Mouse (Mus musculus) ovary, adult 18-20 months (tissue): Measurements from ENCODE around the gene Psmc3.
"Not testable (repeated sequence)": the region's sequence is repeated elsewhere in the genome, so short reads cannot be mapped to it uniquely, and the experiment has no call there.

Experiments
- DNase-seq: peaks from one replicate; pipeline ENCODE4 v3.0.0; 2022; ENCODE audit warnings: low spot score, mixed read lengths

The Psmc3 gene

DNA sequence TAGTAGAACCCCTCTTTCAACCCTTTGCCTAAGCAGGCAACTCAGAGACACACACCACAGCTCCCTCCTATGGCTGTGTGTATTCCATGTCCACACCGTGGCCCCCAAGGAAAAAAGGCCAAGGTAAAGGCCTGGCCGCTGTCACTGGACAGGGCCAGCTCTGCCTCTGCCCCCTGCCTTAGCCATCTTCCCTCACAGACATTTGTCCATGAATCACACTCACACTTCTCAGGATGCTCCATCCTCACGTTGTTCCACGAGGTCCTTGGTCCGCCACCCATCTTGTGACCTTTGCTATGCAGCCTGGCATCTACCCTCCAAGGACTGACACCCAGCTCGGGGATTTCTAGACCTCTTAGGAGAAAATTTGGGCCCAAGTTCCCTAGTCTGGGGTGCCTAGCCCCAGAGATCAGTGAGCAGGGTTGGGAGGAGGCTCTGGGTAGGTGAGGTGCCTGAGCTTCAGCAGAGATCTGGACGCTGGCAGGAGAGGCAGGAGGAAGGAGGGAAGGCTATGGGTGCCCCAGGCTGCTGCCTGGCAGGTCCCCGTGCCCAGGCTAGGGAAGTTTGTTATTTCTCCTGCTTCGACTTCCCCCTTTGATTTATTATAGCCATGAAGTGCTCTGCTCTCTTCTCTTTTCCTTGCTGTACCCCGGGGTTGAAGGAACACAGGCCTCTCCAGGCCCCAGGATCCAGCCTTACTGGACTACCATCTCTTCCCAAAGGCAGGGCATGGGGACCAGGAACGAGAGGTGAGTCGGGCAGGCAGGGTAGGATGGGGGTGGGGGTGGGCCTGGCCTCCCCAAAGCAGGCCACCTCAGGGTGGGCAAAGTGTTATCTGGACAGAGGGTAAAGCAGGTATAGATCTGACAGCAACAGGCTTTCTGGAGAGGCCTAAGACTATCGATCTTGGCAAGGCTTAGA lies 28.2 kb downstream of the Psmc3 start, which contains the start of gene Spi1:
TSS of gene Spi1 (plus strand) at position 616 of the 921 bp plus-strand sequence.
- no peak for DNase-seq

DNA sequence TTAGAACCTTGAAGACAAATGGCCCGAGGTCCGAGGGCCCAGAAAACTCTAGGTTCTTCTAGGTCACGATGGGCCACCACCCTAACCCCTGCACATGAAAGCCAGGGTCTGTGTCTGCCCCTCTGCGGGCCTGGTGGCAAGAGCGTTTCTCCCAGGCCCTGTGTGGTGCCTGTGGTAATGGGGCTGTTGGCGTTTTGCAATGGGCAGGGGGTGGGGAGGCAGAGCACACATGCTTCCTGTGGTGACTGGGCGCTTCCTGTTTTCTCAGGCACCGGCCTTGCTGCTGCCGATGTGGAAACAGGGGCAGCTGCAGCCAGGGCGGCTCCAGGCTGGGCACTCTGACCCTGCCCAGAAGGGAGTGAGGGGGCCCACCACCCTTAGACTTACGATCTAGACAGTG lies 29.0 kb downstream of the Psmc3 start:
- DNase-seq = no peak

DNA sequence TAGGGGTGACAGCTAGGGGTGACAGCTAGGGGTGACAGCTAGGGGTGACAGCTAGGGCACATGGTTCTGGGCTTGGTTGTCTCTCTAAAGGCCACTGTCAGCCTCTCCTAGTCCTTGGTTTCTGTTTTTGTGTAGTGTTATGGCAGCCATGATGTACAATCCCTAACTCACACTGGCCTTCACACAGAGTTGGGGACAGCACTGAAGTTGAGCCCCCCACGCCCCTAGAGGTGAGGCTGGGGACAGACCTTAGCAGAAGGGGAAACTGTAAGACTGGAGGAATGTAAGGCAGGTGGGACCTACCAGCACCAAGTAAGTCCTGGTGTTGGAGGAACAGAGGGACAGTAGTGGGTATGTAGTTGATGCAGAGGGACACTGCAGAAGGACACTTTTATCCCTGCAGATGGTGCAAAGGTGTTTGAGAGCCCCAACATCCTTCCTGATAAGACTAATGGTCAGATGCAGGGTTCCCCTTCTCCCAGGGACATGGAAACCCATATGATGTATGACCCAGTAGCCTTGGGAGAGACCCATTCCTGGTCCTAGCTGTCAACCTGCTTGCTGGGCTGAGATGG lies 29.6 kb downstream of the Psmc3 start:
- no peak for DNase-seq

DNA sequence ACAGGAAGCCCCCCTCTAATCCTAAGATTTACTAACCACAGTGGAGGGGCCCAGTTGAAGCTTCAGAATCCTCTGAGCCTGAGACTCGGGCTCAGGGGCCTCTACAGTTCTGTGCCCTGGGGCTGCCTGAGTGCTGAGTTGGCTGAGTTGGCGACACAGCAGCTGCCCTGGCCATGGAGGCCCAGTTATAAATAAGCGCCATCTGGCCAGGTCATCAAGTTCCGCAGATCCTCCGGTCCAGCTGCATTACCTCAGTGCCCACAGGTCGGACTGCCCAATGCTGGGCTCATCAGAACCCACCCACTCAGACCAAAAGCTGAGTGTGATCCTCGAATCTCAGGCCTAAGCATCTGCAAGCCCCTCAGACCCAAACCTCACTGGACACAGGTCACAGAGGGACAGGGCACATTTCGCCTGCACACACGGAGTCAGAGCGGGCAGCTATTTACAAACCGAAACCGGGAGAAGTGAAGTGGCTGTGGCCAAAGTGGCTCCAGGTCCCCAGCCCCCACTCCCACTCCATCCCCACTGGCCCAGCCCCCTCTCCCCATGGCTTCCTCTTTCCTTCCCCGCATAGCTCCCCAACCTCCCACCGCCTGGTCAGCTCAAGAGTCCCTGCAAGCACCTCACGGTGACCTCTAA lies 30.5 kb downstream of the Psmc3 start:
- DNase-seq = no peak

DNA sequence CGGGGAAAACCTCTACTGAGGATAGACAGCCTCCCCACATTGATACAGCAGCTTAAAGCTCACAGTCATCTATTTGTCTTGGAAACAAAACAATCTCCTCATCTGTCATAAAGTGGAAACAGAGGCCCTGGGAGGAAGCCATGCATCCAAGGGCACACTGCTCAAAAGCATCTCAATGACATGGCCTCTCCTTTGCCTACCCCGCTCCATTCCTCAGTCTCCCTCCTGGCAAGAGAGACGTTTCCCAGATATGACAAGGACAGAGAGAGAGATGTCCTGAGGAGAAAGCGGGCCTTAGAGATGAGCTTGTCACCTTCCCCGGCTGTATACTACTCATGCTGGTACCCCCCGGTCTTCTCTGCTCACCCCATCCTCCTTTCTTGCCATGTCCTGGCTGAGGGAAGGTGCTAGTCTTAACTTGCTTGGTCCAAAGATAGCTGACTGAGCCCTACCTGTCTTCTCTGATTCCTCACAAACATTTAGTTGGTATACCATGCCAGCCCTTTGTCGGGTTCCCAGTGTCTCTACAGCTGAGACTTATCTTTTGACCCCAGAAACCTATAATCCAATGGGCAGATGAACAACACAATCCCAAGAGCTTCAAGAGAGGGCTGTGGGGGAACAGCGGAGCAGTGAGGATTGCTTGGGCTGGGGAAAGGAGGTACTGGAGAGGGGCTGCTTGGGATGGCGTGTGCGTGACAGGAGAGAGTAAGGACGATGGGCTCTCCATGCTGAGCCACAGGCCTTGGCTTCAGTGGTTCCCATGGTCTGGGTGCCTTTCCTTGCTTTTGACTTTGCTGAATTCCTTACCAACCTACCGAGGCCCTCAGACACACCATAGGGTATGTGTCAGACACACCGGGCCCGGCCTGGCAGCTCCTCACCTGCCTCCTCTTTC lies 31.9 kb downstream of the Psmc3 start:
- no peak for DNase-seq

GRCm38 (mm10) chr2:91086392-91087237 lies 32.8 kb downstream of the Psmc3 start:
- no peak for DNase-seq

GRCm38 (mm10) chr2:91087453-91087852 lies 33.6 kb downstream of the Psmc3 start:
- DNase-seq = no peak

- DNase-seq = no peak
Measured at GRCm38 (mm10) chr2:91088987-91089386, 35.2 kb downstream of the Psmc3 start.

DNA sequence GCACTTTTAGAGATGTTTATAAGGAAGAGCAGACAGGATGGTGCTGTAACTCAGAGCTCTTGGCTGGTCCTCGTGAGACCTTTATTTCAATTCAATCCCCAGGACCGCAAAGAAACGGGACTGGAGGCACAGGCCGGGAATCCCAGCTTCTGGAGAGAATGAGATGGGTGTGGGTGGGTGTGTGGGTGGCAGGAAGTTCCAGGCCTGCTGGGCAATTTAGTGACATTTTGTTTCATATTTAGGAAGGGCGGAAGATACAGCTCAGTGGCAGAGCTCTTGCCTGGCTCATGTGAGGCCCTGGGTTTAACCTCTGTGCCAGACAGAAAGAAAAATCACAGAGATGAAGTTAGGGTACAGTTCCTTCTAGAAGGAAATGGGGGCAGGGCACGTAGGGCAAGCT lies 36.4 kb downstream of the Psmc3 start:
- DNase-seq = no peak

GRCm38 (mm10) chr2:91090827-91091226 lies 37.0 kb downstream of the Psmc3 start:
- no peak for DNase-seq

GRCm38 (mm10) chr2:91096524-91096923 lies 42.7 kb downstream of the Psmc3 start:
- DNase-seq = no peak

DNA sequence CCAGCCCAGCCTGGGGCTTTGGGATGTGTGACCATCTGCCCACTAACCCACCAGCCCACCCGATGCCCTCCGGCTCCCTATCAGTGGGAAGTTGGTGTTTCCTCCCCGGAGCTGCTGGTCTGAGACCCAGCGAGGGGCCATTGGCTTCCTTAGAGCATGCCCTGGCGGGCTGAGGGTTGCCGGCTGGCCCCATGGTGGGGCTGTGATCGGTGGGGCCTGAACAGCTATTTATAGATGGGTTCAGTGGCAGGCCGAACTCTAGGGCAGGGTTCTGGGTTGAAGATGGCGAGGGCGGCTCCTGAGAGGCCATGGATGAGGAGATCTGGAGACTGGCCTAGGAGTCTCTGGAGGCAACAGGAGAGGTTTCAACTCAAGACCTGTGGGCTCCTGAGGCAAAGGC lies 43.2 kb downstream of the Psmc3 start:
- no peak for DNase-seq

DNA sequence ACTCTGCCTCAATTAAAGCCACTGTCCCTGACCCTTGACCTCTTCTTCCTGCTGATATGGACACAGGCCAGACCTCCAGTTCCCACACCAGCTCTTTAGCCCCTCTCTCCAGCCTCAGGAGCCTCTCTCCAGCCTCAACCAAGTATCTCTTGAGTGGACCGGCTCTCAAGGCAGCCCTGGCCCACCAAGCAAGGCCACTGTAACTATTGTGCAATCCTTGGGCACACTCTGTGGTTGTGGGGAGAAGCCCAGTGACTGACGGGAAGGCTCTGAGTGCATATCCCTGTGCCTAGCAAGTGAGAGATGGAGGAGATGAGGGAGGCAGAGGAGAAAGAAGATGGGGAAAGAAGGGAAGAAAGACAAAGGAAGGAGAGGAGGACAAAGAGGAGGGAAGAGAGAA lies 44.3 kb downstream of the Psmc3 start:
- DNase-seq = peak; percentile 60

DNA sequence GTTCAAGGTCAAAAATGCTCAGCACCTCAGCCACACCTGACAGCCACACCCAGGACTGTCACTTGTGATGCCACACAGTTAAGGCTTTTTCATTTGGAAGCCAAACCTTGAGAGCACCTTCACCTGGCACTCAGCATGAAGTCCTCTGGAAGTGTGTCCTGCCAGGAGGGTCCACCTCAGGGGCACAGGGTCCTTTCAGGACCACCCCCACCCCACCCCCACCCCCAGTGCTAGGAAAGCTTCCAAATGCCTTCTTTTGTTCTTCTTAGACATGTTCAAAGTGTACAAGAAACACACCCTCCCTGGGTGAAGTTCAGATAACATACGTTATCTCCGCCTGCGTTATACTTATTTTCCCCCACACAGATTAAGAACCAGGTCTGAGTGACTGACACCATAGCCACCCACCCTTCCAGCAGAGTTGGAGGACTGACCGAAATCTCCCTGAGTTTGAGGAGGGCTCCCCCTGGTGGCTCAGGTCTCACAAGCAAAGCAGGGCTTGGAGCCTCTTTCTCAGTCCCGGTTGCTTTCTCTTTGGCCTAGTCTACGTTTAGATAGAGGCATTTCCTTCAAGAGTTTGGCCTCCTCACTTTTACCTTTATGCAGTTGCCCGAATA lies 47.4 kb downstream of the Psmc3 start:
- DNase-seq = peak; percentile 72

DNA sequence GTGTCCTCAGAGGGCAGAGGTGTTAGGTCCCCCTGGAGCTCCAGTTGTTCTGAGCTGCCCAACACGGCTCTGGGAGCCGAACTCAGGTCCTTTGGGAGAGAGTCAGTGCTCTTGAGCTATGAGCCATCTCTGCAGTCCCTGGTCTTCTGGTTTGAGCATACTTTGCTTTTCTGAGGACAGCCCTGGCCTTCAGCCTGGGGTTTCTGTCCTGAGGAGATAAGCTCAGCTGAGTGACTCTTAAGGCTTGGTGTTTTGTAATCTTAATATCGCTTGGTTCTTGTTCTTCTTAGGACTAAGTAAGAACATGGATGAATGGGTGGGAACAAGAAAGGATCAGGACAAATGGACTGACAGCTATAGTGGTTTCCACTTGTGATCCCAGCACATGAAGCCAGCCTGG lies 54.3 kb downstream of the Psmc3 start:
- DNase-seq = no peak

GRCm38 (mm10) chr2:91109241-91109640 lies 55.4 kb downstream of the Psmc3 start:
- DNase-seq = no peak

DNA sequence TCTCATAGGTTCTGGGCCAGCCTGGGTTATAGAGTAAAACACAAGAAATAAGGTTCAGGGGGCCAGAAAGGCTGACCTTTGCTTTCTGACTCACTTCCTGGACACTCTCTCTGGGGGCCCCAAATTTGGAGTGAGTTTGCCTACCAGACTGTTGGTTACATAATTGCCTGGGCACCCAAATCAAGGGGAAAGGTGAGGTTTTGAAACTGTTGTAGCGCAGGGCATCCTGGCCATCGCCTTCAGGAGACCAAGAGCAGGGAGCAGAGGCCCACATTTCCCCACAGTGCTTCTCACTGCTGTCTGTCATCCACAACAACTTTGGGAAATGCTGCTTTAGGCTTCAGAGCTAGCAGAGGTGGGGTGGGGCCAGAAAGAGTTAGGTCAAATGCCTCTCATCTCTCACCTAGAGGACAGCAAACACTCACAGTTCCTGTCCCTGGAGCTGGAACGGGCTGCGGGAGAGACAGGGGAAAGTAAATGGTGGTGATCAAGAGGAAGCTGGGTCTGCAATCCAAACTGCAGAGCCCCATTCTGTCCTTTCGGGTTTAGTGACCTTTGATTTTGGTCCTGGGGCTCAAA lies 56.1 kb downstream of the Psmc3 start:
- no peak for DNase-seq

DNA sequence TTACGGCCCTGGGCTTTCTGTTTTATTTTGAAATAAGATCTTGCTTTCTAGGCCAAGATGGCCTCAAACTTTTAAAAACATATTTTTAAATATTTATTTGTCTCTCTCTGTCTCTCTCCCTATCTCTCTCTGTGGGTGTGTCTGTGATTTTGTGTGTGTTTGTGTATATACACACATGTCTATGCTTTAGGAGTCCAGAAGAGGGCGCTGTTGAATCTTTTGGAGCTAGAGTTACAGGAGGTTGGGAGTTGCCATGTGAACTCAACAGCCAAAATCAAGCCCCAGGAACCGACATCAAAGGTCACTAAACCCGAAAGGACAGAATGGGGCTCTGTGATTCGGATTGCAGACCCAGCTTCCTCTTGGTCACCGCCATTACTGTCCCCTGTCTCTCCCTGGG lies 56.6 kb downstream of the Psmc3 start:
- no peak for DNase-seq

- not testable (repeated sequence) for DNase-seq
Measured at GRCm38 (mm10) chr2:91111832-91112231, 58.0 kb downstream of the Psmc3 start.

DNA sequence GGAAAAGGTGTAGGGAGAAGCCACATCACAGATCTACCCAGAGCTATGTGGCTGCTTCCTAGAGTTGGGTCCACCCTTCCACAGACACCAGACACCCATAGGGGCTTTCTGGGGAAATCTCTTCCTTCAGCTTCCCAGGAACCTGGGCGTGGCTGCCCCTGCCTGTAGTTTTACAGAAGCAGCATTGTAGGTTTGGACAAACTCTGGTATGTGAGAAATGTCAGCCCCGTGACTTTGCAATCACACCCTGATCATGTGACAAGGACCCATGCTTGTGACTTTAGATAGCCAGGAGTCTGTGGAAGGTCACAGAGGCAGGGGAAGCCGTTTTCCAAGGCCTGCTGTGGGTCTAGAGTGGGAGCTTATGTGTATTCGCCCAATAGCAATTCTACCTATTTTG lies 58.7 kb downstream of the Psmc3 start:
- DNase-seq = no peak
